Mouse (Mus musculus) liver, adult 2 months (tissue): ENCODE measurements around the gene Dhx29.

Experiments
- CTCF ChIP-seq: fragments of 200-500 bp; IDR thresholded peaks from 2 replicates; pipeline ENCODE4 v1.5.1; 2011; ENCODE audit warnings: low read depth, low read length, control low read depth
- POLR2A ChIP-seq: fragments of 200-500 bp; IDR thresholded peaks from 2 replicates; pipeline ENCODE4 v1.6.1; 2011; ENCODE audit warnings: low read length, control low read depth; ENCODE audit not compliant: insufficient read depth; ENCODE audit errors: extremely low read depth

GRCm38 (mm10) chr13:112920906-112921305, 6.3 kb upstream of the Dhx29 start:
- no peak for TF ChIP-seq POLR2A
- no peak for TF ChIP-seq CTCF
